Mouse (Mus musculus): ENCODE results near the gene Fam32a.

- TF ChIP-seq CTCF (IDR thresholded peaks at IDR 0.05; ENCODE audit: control insufficient read depth, insufficient read depth, insufficient read length) (no peak), USF1 (IDR thresholded peaks at IDR 0.05; ENCODE audit: low read depth) (no peak), MYOG (IDR thresholded peaks at IDR 0.05; ENCODE audit: control insufficient read depth, extremely low read depth, insufficient read length) (no peak), FOSL1 (IDR thresholded peaks at IDR 0.05; ENCODE audit: insufficient read depth, low read length, poor library complexity, severe bottlenecking) (no peak), CEBPB (IDR thresholded peaks at IDR 0.05; ENCODE audit: low read depth) (no peak), MYOD1 (IDR thresholded peaks at IDR 0.05; ENCODE audit: control insufficient read depth, insufficient read length, low read depth) (no peak), MAX (IDR thresholded peaks at IDR 0.05) (no peak)
These were observed 29.4 kb upstream of the Fam32a start for GRCm38 (mm10) chr8:72190215-72190539.

Measured in C2C12 (cell line).